Mouse (Mus musculus) spleen, adult 12 weeks (tissue): ENCODE measurements around the gene Ppp2r2c.
A peak's percentile ranks its signal among the peaks of the same experiment; 100 is the strongest.

ENCODE experiments used
- DNase-seq: peaks from one replicate; pipeline ENCODE4 v3.0.0; 2022; ENCODE audit warnings: low spot score

The Ppp2r2c gene

GRCm38 (mm10) chr5:36988124-36988780, 119.9 kb downstream of the Ppp2r2c start:
- no peak for DNase-seq

GRCm38 (mm10) chr5:36988781-36989624, 120.7 kb downstream of the Ppp2r2c start, which contains the start of gene Wfs1:
Gene Wfs1 (minus strand): TSS chr5:36989205.
- peak; percentile 74 for DNase-seq

- DNase-seq, result no peak
Observed at GRCm38 (mm10) chr5:36989625-36989977, 121.3 kb downstream of the Ppp2r2c start.

GRCm38 (mm10) chr5:36990196-36990595, 121.9 kb downstream of the Ppp2r2c start:
- no peak for DNase-seq

GRCm38 (mm10) chr5:36990631-36991350, 122.5 kb downstream of the Ppp2r2c start:
- DNase-seq, result no peak

- DNase-seq, result no peak
Observed at GRCm38 (mm10) chr5:36996410-36996809, 128.1 kb downstream of the Ppp2r2c start.

GRCm38 (mm10) chr5:36997996-36998395, 129.7 kb downstream of the Ppp2r2c start:
- DNase-seq, result no peak

- DNase-seq, result no peak
Observed at GRCm38 (mm10) chr5:37001002-37001401, 132.7 kb downstream of the Ppp2r2c start.

- peak; percentile 23 for DNase-seq
Observed at GRCm38 (mm10) chr5:37002001-37002400, 133.7 kb downstream of the Ppp2r2c start.
